Mouse (Mus musculus) small intestine, adult 2 months (tissue): ENCODE measurements around the gene Vmn2r85. TPM values are rescaled to one million over a fixed set of nuclear protein-coding genes. Genes with fewer than 3 reads are reported as not detected.
"Not testable (repeated sequence)": the region's sequence is repeated elsewhere in the genome, so short reads cannot be mapped to it uniquely, and the experiment has no call there.

Experiments
- H3K27ac ChIP-seq: fragments of 200-500 bp; 2 replicates; pipeline ENCODE4 v1.5.1; 2012; ENCODE audit warnings: low read depth, low read length, control low read depth, inconsistent platforms; ENCODE audit not compliant: insufficient read depth
- H3K27me3 ChIP-seq: fragments of 200-500 bp; 2 replicates; pipeline ENCODE4 v1.6.1; 2012; ENCODE audit warnings: mild to moderate bottlenecking, moderate library complexity, low read length, inconsistent platforms; ENCODE audit not compliant: control insufficient read depth, insufficient read depth
- H3K36me3 ChIP-seq: fragments of 200-500 bp; 2 replicates; pipeline ENCODE4 v1.6.1; 2012; ENCODE audit warnings: mild to moderate bottlenecking, low read length, control low read depth, inconsistent platforms; ENCODE audit not compliant: control insufficient read depth, insufficient read depth
- H3K4me1 ChIP-seq: fragments of 200-500 bp; 2 replicates; pipeline ENCODE4 v1.6.1; 2012; ENCODE audit warnings: low read length, inconsistent platforms, mixed read lengths; ENCODE audit not compliant: control insufficient read depth, insufficient read depth, insufficient read length
- H3K4me3 ChIP-seq: fragments of 200-500 bp; 2 replicates; pipeline ENCODE4 v1.5.1; 2012; ENCODE audit warnings: low read depth, mild to moderate bottlenecking, control low read depth, inconsistent platforms, low read length, moderate library complexity
- CTCF ChIP-seq: fragments of 200-500 bp; IDR thresholded peaks from 2 replicates; pipeline ENCODE4 v1.5.1; 2012; ENCODE audit warnings: low read depth, mild to moderate bottlenecking, control low read depth, inconsistent platforms, low read length, moderate library complexity, mixed read lengths; ENCODE audit not compliant: insufficient replicate concordance, insufficient read length; ENCODE audit errors: extremely low read depth
- POLR2A ChIP-seq: fragments of 200-500 bp; IDR thresholded peaks from 2 replicates; pipeline ENCODE4 v1.6.1; 2012; ENCODE audit warnings: low read depth, mild to moderate bottlenecking, control low read depth, inconsistent platforms, low read length, moderate library complexity
- WGBS: fragments of 180-500 bp; shearing (Covaris S2); methylation state at CpG from one replicate; pipeline ENCODE4 v1.1.7; 2018; 5-methylcytosine and 5-hydroxymethylcytosine counted together
- polyA plus RNA-seq: library from polyadenylated mRNA; depleted of rRNA; stranded (reverse); fragments of >200 nt; gene quantifications from 2 replicates; pipeline ENCODE4 v1.2.3, GENCODE M21; 2012; rRNA removed

The Vmn2r85 gene
- not detected in 2 replicates for polyA plus RNA-seq

DNA sequence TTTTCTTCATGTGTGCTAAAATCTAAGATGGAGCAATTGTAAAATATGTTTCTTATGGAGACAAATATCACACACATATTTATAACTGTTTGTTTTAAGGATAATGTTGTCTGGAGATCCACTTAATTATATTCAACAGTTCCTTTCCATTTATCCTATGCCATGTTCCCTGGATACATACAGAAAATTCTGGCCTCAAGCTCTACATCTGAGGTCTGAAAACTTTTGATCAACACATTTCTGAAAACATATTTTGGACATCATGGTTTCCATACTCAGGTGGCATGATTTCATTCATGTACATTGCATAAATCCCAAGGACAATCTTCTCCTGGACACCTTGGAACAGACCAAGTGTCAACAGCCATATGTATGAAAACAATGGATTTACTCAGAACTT, at the start of gene Vmn2r85:
Gene Vmn2r85 (minus strand): TSS at position 101 of the 400 bp plus-strand sequence.
- not testable (repeated sequence) for H3K27me3 ChIP-seq, H3K4me3 ChIP-seq, H3K27ac ChIP-seq, H3K36me3 ChIP-seq, H3K4me1 ChIP-seq

DNA sequence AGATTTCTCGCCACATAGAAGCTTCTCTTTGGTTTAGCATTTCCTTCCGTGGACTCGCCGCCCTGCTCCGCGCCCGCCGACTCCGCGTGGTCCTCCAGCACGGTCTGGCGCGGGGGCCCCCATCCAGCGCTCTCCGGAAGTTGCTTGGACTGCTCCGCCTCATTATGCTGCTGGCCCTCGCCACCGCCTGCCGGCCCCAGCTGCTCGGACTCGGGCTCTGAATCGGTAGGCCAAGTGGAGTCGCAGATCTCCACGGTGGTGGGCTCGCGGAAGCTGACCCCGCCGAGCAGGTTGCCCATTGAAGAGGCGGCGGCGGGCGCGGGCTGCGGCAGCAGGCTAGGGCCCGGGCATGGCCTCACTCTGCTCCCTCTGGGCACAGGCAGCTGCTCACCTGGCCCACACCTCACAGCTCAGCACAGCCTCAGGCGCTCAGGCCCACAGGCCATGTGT, 40.8 kb upstream of the Vmn2r85 start:
- TF ChIP-seq POLR2A: no peak
- TF ChIP-seq CTCF: no peak
- Histone ChIP-seq H3K27ac (no peak overlapping the region), H3K4me3 (peak overlapping the region; percentile 56), H3K36me3 (no peaks in the 10 kb centered on the region), H3K4me1 (no peaks in the 10 kb centered on the region), H3K27me3 (no peaks in the 10 kb centered on the region)
- 5% methylated on average over 36 of the region's 36 CpGs for WGBS

DNA sequence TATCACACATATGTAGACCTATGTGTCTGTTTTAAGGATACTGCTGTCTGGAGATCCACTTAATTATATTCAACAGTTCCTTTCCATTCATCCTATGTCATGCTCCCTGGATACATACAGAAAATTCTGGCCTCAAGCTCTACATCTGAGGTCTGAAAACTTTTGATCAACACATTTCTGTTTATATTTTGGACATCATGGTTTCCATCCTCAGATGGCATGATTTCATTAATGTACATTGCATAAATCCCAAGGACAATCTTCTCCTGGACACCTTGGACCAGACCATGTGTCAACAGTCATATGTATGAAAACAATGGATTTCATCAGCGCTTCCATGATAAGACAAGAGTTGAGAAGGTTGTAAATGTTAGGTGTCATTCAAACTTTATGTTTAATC, 26.4 kb upstream of the Vmn2r85 start, which contains the start of gene Vmn2r86:
Gene Vmn2r86 (minus strand): TSS at position 101 of the 400 bp plus-strand sequence.
- not testable (repeated sequence) for H3K36me3 ChIP-seq, H3K4me3 ChIP-seq, H3K4me1 ChIP-seq, H3K27me3 ChIP-seq, H3K27ac ChIP-seq
- 84% methylated on average over 1 of the region's 1 CpGs for WGBS

DNA sequence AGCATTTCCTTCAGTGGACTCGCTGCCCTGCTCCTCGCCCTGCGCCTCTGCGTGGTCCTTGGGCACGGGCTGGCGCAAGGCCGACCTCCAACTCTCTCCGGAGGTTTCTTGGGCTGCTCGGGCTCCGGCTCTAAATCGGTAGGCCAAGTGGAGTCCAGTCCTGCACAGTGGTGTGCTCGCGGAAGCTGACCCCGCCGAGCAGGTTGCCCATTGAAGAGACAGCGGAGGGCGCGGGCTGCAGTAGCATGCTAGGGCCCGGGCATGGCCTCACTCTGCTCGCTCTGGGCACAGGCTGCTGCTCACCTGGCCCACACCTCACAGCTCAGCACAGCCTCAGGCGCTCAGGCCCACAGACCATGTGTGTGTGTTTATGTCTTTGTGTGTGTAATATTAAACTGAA, 15.3 kb upstream of the Vmn2r85 start:
- Histone ChIP-seq H3K36me3 (no peaks in the 10 kb centered on the region), H3K27me3 (no peaks in the 10 kb centered on the region), H3K4me1 (no peaks in the 10 kb centered on the region), H3K27ac (no peak overlapping the region), H3K4me3 (no peak overlapping the region)
- 91% methylated on average over 21 of the region's 21 CpGs for WGBS
- TF ChIP-seq CTCF: no peak
- TF ChIP-seq POLR2A: no peak

DNA sequence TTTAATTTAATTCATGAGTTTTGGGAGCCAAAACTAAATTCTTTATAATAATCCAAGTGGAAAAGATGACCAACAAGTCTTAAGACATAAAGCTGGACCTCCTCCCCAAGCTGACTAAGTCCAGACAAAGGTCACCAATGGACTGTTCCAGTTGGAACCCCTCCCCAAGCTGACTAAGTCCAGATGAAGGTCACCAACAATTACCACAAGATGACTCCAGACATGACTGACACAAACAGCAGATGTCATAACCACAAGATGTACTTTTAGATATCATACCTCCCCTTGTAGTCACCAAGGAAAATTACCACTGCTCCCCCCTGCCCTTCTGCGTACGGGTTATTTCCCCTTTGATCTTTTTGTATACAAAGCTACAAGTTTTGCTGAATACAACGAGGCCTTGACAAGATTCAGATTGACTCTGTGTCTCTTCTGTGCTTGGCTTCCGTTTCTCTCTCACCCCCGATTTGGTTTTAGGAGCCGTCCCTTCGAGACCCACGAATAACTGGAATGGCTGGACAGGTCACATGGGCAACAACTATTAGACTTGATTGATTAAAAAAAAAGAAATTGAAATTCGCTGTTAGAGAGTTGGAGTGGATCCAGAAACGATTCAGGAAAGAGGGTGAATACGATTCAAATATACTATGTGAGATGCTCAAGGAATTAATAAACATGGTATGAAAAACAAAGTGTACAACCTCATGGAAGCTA, 4.8 kb upstream of the Vmn2r85 start:
- H3K4me1 ChIP-seq, H3K36me3 ChIP-seq, H3K27ac ChIP-seq, H3K4me3 ChIP-seq, H3K27me3 ChIP-seq: not testable (repeated sequence)
- 83% methylated on average over 11 of the region's 11 CpGs for WGBS

DNA sequence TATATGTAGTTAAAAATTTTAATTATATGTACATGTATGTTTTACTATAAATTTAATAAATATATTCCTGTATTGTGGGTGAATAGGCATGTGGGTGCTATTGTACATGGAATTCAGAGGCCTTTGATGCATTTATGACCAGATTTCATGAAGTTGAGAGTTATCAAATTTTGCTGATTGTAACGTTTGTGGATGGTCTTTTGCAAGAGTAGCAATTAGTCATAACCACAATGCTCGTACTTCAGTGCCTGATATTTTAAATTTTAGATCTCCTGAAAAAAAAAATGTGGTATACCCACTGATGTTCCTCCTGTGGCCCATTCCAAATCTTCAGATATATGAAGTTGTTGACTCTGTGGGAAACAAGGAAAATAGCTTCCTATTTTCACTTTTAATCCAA, 7.1 kb downstream of the Vmn2r85 start:
- H3K27me3 ChIP-seq, H3K4me3 ChIP-seq, H3K36me3 ChIP-seq, H3K27ac ChIP-seq, H3K4me1 ChIP-seq: not testable (repeated sequence)
- 55% methylated on average over 2 of the region's 2 CpGs for WGBS

DNA sequence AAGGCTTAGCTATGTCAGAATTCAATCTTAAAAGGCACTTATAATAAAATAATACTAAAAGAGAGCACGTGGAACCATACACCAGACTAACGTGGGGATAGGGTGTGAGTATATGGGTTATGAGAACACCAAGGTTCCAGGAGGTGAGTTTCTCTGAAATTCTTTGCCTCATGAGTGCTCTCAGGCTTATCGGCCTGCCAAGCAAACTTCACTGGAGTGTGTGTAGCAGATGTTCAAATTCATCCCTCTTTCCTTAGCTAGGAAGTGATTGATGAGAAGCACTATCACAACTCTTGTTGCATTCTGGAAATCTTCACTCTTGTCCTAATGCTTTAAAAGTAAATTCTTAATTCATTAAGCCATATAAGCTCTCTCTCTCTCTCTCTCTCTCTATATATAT, 9.1 kb downstream of the Vmn2r85 start:
- WGBS: 71% methylated on average over 3 of the region's 3 CpGs
- Histone ChIP-seq H3K36me3 (no peaks in the 10 kb centered on the region), H3K27ac (no peak overlapping the region), H3K4me1 (no peaks in the 10 kb centered on the region), H3K4me3 (no peak overlapping the region), H3K27me3 (no peaks in the 10 kb centered on the region)
- TF ChIP-seq CTCF (no peak), POLR2A (no peak)

DNA sequence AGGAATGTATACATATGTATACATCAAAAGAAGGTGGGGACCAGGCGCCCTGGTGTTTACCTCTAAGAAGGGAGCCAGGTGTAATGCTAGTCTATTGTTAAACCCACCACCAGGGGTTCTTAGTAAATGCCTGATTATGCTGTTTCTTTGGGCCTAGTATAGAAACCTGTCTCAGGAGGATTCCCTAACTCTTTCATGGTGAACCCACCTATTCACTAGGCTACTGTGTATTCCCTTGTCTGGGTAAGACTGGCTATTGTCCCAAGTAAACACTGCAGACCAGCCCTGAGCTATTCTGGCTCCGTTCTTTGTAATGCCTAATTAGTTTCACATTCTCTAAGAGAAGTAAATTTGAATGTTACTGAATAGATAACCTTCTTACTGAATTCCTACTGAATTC, 9.5 kb downstream of the Vmn2r85 start:
- WGBS: 44% methylated on average over 2 of the region's 2 CpGs
- not testable (repeated sequence) for H3K27ac ChIP-seq, H3K27me3 ChIP-seq

DNA sequence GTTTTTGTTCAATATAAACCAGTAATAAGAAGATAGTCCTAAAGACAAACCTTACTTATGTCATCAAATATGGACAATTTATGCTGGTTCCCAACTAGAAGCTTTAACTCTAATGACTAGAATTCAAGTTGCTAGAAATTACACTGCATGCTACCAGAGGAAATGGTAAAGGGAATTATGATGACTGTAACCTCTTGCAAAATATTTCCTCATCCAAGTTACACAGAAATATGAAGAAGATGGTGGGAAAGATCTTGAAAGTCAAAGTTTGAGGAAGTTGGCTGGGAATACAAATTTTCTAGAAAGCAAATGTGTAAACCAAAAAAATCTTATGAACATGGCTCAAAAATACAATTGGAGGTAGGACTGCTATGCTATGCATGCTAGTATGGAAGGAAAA, 13.2 kb downstream of the Vmn2r85 start:
- not testable (repeated sequence) for H3K4me1 ChIP-seq, H3K27me3 ChIP-seq, H3K36me3 ChIP-seq, H3K27ac ChIP-seq, H3K4me3 ChIP-seq

More for the DNA sequence above, 9.5 kb downstream of the Vmn2r85 start:
- not testable (repeated sequence) for H3K4me3 ChIP-seq, H3K36me3 ChIP-seq, H3K4me1 ChIP-seq

DNA sequence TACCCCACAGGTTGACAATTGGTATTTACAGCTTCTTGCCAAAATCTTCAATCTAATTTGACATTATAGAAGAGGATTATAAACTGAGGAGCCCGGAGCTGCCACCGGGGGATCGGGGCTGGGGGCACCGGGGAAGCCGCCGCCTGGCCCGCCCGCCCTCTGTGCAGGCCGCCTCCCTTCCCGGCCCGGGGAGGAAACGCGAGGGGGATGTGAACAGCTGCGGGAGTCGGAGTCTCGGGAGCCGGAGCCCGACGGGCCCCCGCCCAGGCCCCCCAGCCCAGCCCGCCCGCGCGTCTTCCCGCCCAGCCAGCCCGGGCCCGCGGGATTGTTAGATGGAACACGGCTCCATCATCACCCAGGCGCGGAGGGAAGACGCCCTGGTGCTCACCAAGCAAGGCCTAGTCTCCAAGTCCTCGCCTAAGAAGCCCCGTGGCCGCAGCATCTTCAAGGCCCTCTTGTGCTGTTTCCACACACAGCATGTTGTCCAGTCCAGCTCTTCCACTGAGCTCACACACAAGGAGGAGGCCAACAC, 17.3 kb downstream of the Vmn2r85 start:
- H3K4me1 ChIP-seq, H3K36me3 ChIP-seq, H3K27ac ChIP-seq, H3K27me3 ChIP-seq, H3K4me3 ChIP-seq: not testable (repeated sequence)
- WGBS: 59% methylated on average over 34 of the region's 35 CpGs
